Mouse (Mus musculus): ENCODE measurements around the gene Sec11a. TPM values are rescaled to one million over a fixed set of nuclear protein-coding genes. Genes with fewer than 3 reads are reported as not detected.
"Not testable (repeated sequence)": the region's sequence is repeated elsewhere in the genome, so short reads cannot be mapped to it uniquely, and the experiment has no call there.

Gene Sec11a
- polyA plus RNA-seq, 2 experiments, result 50.0 to 89.0 TPM

DNA sequence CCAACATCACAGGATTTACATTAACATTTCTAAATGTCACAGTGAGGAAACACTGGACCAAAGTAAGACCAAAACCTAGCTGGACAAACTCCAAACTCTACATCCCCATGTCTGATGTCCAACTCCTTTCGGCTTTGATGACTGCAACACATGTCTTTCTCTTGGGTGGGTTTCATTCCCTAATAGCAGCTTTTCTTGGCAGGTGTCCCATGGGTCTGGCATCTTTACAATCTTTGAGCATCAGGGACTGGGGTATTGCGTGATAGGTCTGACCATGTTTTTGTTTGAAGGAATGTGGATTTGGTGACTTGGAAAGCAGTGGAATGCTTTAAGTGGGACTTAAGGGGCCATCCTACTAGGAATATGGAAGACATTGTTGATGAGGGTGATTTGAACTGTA, 9.3 kb upstream of the Sec11a start:
- 71% methylated on average over 2 of the region's 2 CpGs for WGBS (ENCODE audit: insufficient replicate concordance)
- H3K27me3 ChIP-seq (ENCODE audit: control insufficient read depth, insufficient read depth, low read length), result no peaks in the 10 kb centered on the region
- H3K4me1 ChIP-seq (replicated peaks; ENCODE audit: control insufficient read depth in 2 of 2, insufficient read depth in 2 of 2, low read length in 1 of 2), result peaks cover 0 to 5% of the 10 kb centered on the region in 2 experiments; a peak in 2 of 4 replicates
- no peaks in the 10 kb centered on the region for H3K36me3 ChIP-seq (replicated peaks; ENCODE audit: control insufficient read depth, insufficient read depth, low read depth)
- H3K4me2 ChIP-seq (ENCODE audit: low read depth), result no peak overlapping the region
- no peak for DNase-seq (ENCODE audit: low read depth in 3 of 3, low spot score in 3 of 3)
- ATAC-seq (ENCODE audit: insufficient read depth), result no peak
- no peak overlapping the region for H3K9ac ChIP-seq (replicated peaks)
- TF ChIP-seq CTCF (IDR thresholded peaks at IDR 0.05; ENCODE audit: low read depth) (no peak), EP300 (IDR thresholded peaks at IDR 0.05; ENCODE audit: low read depth) (no peak)
- H3K9me3 ChIP-seq (ENCODE audit: control insufficient read depth, low read length), result no peaks in the 10 kb centered on the region
- no peak overlapping the region for H3K27ac ChIP-seq
- H3K4me3 ChIP-seq (ENCODE audit: insufficient read depth in 1 of 2, low read depth in 2 of 2, low read length in 2 of 2), result no peak overlapping the region

DNA sequence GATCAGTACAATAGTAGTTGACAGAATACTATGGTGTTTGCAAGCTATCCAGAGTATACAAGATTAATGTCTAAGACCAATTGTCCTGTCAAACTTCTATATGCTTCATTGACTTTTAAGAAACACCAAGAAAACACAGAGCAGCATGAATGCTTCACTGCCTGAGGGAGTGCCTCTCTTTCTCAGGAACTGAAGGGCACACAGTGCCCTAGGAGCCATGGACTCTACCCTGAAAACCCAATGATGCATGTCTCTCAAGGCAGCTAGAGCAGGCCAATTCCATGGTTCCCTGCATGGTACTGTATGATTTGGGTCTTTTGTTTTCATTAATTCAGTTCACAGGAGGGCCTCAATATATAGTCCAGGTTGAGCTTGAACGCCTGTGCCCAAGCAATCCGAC, 6.7 kb upstream of the Sec11a start:
- Histone ChIP-seq H3K36me3 (replicated peaks; ENCODE audit: control insufficient read depth, insufficient read depth, low read depth) (no peaks in the 10 kb centered on the region), H3K4me3 (ENCODE audit: insufficient read depth in 1 of 2, low read depth in 2 of 2, low read length in 2 of 2) (no peak overlapping the region), H3K27me3 (ENCODE audit: control insufficient read depth, insufficient read depth, low read length) (no peaks in the 10 kb centered on the region), H3K4me1 (replicated peaks; ENCODE audit: control insufficient read depth in 2 of 2, insufficient read depth in 2 of 2, low read length in 1 of 2) (peaks cover 0 to 2% of the 10 kb centered on the region in 2 experiments; a peak in 2 of 4 replicates), H3K4me2 (ENCODE audit: low read depth) (no peak overlapping the region), H3K9me3 (ENCODE audit: control insufficient read depth, low read length) (no peaks in the 10 kb centered on the region), H3K9ac (replicated peaks) (no peak overlapping the region), H3K27ac (no peak overlapping the region)
- DNase-seq (ENCODE audit: low read depth in 3 of 3, low spot score in 3 of 3), result no peak
- ATAC-seq (ENCODE audit: insufficient read depth), result no peak
- no peak for TF ChIP-seq EP300 (IDR thresholded peaks at IDR 0.05; ENCODE audit: low read depth)
- TF ChIP-seq CTCF (IDR thresholded peaks at IDR 0.05; ENCODE audit: low read depth), result no peak
- 63% methylated on average over 2 of the region's 2 CpGs for WGBS (ENCODE audit: insufficient replicate concordance)

DNA sequence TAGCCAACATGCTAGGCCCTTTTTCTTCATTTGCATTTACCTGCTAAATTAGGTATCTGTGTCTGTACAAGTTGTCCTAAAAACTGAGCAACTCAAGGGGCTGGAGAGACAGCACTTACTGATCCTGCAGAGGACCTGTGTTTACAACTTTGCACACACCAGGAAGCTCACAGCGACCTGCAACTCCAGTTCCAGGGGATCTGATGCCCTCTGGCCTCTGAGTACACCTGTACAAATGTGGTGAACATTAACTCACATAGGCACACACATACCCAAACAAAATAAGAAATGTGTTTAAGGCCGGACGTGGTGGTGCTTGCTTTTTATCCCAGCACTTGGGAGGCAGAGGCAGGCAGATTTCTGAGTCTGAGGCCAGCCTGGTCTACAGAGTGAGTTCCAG, 4.6 kb upstream of the Sec11a start:
- ATAC-seq (ENCODE audit: insufficient read depth) (no peak), DNase-seq (ENCODE audit: low read depth in 3 of 3, low spot score in 3 of 3) (no peak)
- WGBS (ENCODE audit: insufficient replicate concordance), result 51% methylated on average over 3 of the region's 3 CpGs
- Histone ChIP-seq H3K9ac (replicated peaks) (no peak overlapping the region), H3K4me3 (ENCODE audit: insufficient read depth in 1 of 2, low read depth in 2 of 2, low read length in 2 of 2) (no peak overlapping the region), H3K4me2 (ENCODE audit: low read depth) (no peak overlapping the region), H3K36me3 (replicated peaks; ENCODE audit: control insufficient read depth, insufficient read depth, low read depth) (no peaks in the 10 kb centered on the region), H3K9me3 (ENCODE audit: control insufficient read depth, low read length) (no peaks in the 10 kb centered on the region), H3K27ac (no peak overlapping the region), H3K27me3 (ENCODE audit: control insufficient read depth, insufficient read depth, low read length) (no peaks in the 10 kb centered on the region), H3K4me1 (replicated peaks; ENCODE audit: control insufficient read depth in 2 of 2, insufficient read depth in 2 of 2, low read length in 1 of 2) (peaks cover 3 to 5% of the 10 kb centered on the region in 2 experiments; a peak in 2 of 4 replicates)
- TF ChIP-seq CTCF (IDR thresholded peaks at IDR 0.05; ENCODE audit: low read depth) (no peak), EP300 (IDR thresholded peaks at IDR 0.05; ENCODE audit: low read depth) (no peak)

DNA sequence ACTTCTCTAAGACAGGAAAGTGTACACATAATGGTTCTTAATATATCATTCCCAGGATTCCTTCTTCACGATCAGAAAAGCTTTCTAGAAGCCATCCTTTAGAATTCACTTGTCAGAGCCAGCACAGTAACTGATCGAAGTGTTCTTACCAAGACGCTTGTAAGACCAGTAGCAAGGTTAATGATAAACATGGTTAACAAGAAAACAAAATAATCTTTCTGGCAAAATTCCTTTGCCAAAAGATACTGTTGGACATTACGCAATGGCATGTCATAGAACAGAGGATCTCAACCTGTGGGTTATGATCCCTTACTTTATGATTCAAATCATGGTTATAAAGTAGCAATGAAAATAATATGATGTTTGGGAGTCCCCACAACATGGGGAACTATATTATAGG, 3.9 kb upstream of the Sec11a start:
- no peak overlapping the region for H3K4me3 ChIP-seq (ENCODE audit: insufficient read depth in 1 of 2, low read depth in 2 of 2, low read length in 2 of 2)
- 61% methylated on average over 4 of the region's 4 CpGs for WGBS (ENCODE audit: insufficient replicate concordance)

DNA sequence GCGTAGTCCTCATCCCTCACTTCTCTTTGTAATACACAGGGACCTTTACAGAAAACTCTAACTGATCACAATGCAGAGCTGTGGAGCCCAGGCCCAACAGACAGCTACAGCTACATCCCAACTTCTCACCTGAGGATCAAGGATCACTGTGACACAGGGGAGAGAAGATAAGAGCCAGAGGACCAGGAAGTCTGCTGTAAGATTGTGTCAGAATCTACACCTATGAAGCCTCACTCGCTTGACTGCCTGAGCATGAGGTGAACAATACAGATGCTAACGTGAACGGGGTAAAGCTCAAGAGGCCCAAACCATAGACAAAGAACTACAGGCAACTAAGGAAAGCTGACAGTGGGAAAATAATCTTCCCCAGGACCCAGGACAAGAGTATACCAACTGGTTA, 7.8 kb downstream of the Sec11a start:
- 74% methylated on average over 4 of the region's 4 CpGs for WGBS (ENCODE audit: insufficient replicate concordance)
- ATAC-seq (ENCODE audit: insufficient read depth) (no peak), DNase-seq (ENCODE audit: low read depth in 3 of 3, low spot score in 3 of 3) (no peak)
- Histone ChIP-seq H3K27me3 (ENCODE audit: control insufficient read depth, insufficient read depth, low read length) (no peaks in the 10 kb centered on the region), H3K9me3 (ENCODE audit: control insufficient read depth, low read length) (no peaks in the 10 kb centered on the region), H3K27ac (no peak overlapping the region), H3K4me3 (ENCODE audit: insufficient read depth in 1 of 2, low read depth in 2 of 2, low read length in 2 of 2) (no peak overlapping the region), H3K36me3 (replicated peaks; ENCODE audit: control insufficient read depth, insufficient read depth, low read depth) (peaks cover 3% of the 10 kb centered on the region), H3K4me2 (ENCODE audit: low read depth) (no peak overlapping the region), H3K4me1 (replicated peaks; ENCODE audit: control insufficient read depth in 2 of 2, insufficient read depth in 2 of 2, low read length in 1 of 2) (peaks cover 0 to 3% of the 10 kb centered on the region in 2 experiments; a peak in 1 of 4 replicates), H3K9ac (replicated peaks) (no peak overlapping the region)
- no peak for TF ChIP-seq EP300 (IDR thresholded peaks at IDR 0.05; ENCODE audit: low read depth)
- no peak for TF ChIP-seq CTCF (IDR thresholded peaks at IDR 0.05; ENCODE audit: low read depth)

More for the DNA sequence above, 3.9 kb upstream of the Sec11a start:
- ATAC-seq (ENCODE audit: insufficient read depth) (no peak), DNase-seq (ENCODE audit: low read depth in 3 of 3, low spot score in 3 of 3) (no peak)
- Histone ChIP-seq H3K9me3 (ENCODE audit: control insufficient read depth, low read length) (no peaks in the 10 kb centered on the region), H3K27me3 (ENCODE audit: control insufficient read depth, insufficient read depth, low read length) (no peaks in the 10 kb centered on the region), H3K27ac (no peak overlapping the region), H3K4me1 (replicated peaks; ENCODE audit: control insufficient read depth in 2 of 2, insufficient read depth in 2 of 2, low read length in 1 of 2) (peaks cover 3 to 8% of the 10 kb centered on the region in 2 experiments; a peak in 3 of 4 replicates), H3K9ac (replicated peaks) (no peak overlapping the region), H3K4me2 (ENCODE audit: low read depth) (no peak overlapping the region), H3K36me3 (replicated peaks; ENCODE audit: control insufficient read depth, insufficient read depth, low read depth) (no peaks in the 10 kb centered on the region)
- no peak for TF ChIP-seq CTCF (IDR thresholded peaks at IDR 0.05; ENCODE audit: low read depth)
- TF ChIP-seq EP300 (IDR thresholded peaks at IDR 0.05; ENCODE audit: low read depth), result no peak

DNA sequence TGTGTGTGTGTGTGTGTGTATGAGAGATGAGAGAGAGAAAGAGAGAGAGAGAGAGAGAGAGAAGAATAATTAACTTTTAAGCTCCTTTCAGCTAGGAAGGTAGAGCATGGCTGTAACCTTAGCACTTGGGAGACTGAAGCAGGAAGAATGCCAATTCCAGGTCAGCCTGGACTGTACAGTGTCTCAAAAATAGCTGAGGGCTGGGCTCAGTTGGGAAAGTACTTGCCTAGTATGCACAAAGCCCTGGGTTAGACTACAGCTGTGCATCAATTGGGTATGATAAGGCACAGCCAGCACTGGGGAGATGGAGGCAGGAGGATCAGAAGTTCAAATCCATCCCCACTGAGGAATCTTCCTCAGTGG, 10.3 kb downstream of the Sec11a start:
- H3K4me3 ChIP-seq (ENCODE audit: insufficient read depth in 1 of 2, low read depth in 2 of 2, low read length in 2 of 2); H3K27ac ChIP-seq; H3K4me2 ChIP-seq (ENCODE audit: low read depth); H3K4me1 ChIP-seq (replicated peaks; ENCODE audit: control insufficient read depth in 2 of 2, insufficient read depth in 2 of 2, low read length in 1 of 2); H3K9ac ChIP-seq (replicated peaks); ATAC-seq (ENCODE audit: insufficient read depth); H3K27me3 ChIP-seq (ENCODE audit: control insufficient read depth, insufficient read depth, low read length); DNase-seq (ENCODE audit: low read depth in 3 of 3, low spot score in 3 of 3); H3K9me3 ChIP-seq (ENCODE audit: control insufficient read depth, low read length): not testable (repeated sequence)
- peaks cover 20% of the 10 kb centered on the region for H3K36me3 ChIP-seq (replicated peaks; ENCODE audit: control insufficient read depth, insufficient read depth, low read depth)

DNA sequence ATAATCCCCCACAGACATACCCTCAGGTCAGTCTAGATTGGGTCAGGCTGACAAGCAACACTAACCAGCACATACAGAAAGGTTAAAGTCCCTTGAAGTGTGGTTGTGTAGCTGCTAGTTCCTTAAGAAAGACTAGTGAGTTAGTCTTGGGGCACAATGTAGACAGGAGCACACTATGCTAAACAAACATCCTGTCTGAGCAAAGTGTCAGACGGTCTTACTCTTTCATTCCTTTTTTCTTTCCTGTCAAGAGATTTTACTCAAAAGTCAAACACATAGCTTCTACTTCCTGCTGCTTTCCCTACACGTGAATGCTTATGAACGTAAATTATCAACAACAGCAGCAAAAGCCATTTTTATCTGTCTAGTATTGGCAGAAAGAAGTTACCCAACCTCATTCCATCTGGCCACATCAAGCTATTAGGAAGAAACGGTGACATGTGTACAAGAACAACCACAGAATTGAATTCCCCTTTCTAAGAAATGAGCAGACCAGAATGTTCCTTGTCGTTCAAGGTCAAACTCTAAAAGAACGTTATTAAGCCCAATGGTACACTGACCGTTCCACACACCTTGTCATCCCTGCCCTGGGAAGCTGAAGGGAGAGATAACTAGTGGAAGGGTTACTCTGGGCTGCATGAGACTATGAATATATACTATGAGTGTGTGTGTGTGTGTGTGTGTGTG, 10.8 kb downstream of the Sec11a start:
- not testable (repeated sequence) for H3K4me1 ChIP-seq (replicated peaks; ENCODE audit: control insufficient read depth in 2 of 2, insufficient read depth in 2 of 2, low read length in 1 of 2); H3K9me3 ChIP-seq (ENCODE audit: control insufficient read depth, low read length); H3K9ac ChIP-seq (replicated peaks); H3K4me2 ChIP-seq (ENCODE audit: low read depth); H3K27ac ChIP-seq; DNase-seq (ENCODE audit: low read depth in 3 of 3, low spot score in 3 of 3); H3K27me3 ChIP-seq (ENCODE audit: control insufficient read depth, insufficient read depth, low read length); H3K4me3 ChIP-seq (ENCODE audit: insufficient read depth in 1 of 2, low read depth in 2 of 2, low read length in 2 of 2); ATAC-seq (ENCODE audit: insufficient read depth)
- WGBS (ENCODE audit: insufficient replicate concordance), result 26% methylated on average over 7 of the region's 7 CpGs
- H3K36me3 ChIP-seq (replicated peaks; ENCODE audit: control insufficient read depth, insufficient read depth, low read depth), result peaks cover 22% of the 10 kb centered on the region

Measured in liver, embryonic 14.5 days (tissue).